Comparison of ENCODE assay signal across 8 mouse cellular contexts in genomic region chr12:76532926-76533376, GRCm38 (mm10). TPM values are rescaled to one million over a fixed set of nuclear protein-coding genes. Genes with fewer than 3 reads are reported as not detected.
DNase-seq lines count a peak whose midpoint lies in the region; ATAC-seq and TF ChIP-seq lines count a peak whose summit lies in the region.

No protein-coding gene starts in this region.

- no peak for TF ChIP-seq CTCF in CH12.LX (conservative IDR thresholded peaks at IDR 0.05 in 1 of 2, IDR thresholded peaks at IDR 0.05 in 1 of 2; ENCODE audit: low read depth in 2 of 2, low read length in 2 of 2)

- peak overlapping the region; percentile 91 for H3K27ac ChIP-seq in heart, embryonic 15.5 days
- H3K27ac ChIP-seq in CH12.LX (ENCODE audit: insufficient read depth, low read depth), result peak overlapping the region; percentile 90
- no peak overlapping the region for H3K27ac ChIP-seq in forebrain, embryonic 11.5 days (ENCODE audit: low read depth, low read length)
- H3K27ac ChIP-seq in liver, embryonic 13.5 days, result peak overlapping the region; percentile 34

- peaks cover 34% of the 10 kb centered on the region for H3K4me1 ChIP-seq in heart, embryonic 15.5 days (replicated peaks)
- H3K4me1 ChIP-seq in CH12.LX (ENCODE audit: control insufficient read depth in 1 of 2, insufficient read depth in 2 of 2), result peaks cover 16 to 50% of the 10 kb centered on the region in 2 experiments
- peaks cover 11% of the 10 kb centered on the region; the same call in 1 of the 2 replicates for H3K4me1 ChIP-seq in forebrain, embryonic 11.5 days (replicated peaks; ENCODE audit: control insufficient read depth, insufficient read depth, low read length)
- peaks cover 55% of the 10 kb centered on the region for H3K4me1 ChIP-seq in liver, embryonic 13.5 days (replicated peaks)

- intact Hi-C loops in heart, postnatal 10 days (cut with DNase I), result loop anchor here (2.0 kb wide), 1 partner anchor 14 kb away; no protein-coding TSS in a partner anchor

- no peak for TF ChIP-seq POLR2A in CH12.LX (IDR thresholded peaks at IDR 0.05; ENCODE audit: low read depth, low read length)

- ATAC-seq in heart, embryonic 15.5 days (replicated peaks; ENCODE audit: insufficient number of reproducible peaks, insufficient read depth, low FRiP score, low read depth), result no peak; the same call in 1 of the 2 replicates
- ATAC-seq in forebrain, embryonic 11.5 days (replicated peaks; ENCODE audit: low FRiP score), result no peak; the same call in 1 of the 2 replicates
- no peak for ATAC-seq in liver, embryonic 13.5 days (ENCODE audit: low read depth)

- H3K4me2 ChIP-seq in heart, embryonic 15.5 days, result peak overlapping the region; percentile 92
- H3K4me2 ChIP-seq in CH12.LX (ENCODE audit: insufficient read depth, low read depth, poor library complexity, severe bottlenecking), result peak overlapping the region; percentile 68
- peak overlapping the region; percentile 97 for H3K4me2 ChIP-seq in forebrain, embryonic 11.5 days (ENCODE audit: low read depth, low read length, severe bottlenecking)
- H3K4me2 ChIP-seq in liver, embryonic 13.5 days, result peak overlapping the region; percentile 64

- no peaks in the 10 kb centered on the region for H3K9me3 ChIP-seq in heart, embryonic 15.5 days (replicated peaks)
- no peaks in the 10 kb centered on the region for H3K9me3 ChIP-seq in CH12.LX (replicated peaks; ENCODE audit: low read length)
- no peaks in the 10 kb centered on the region for H3K9me3 ChIP-seq in forebrain, embryonic 11.5 days (ENCODE audit: control insufficient read depth, low read length)
- no peaks in the 10 kb centered on the region for H3K9me3 ChIP-seq in liver, embryonic 13.5 days (replicated peaks)

- TF ChIP-seq RAD21 in CH12.LX (IDR thresholded peaks at IDR 0.05; ENCODE audit: low read depth, low read length), result no peak

- H3K36me3 ChIP-seq in heart, embryonic 15.5 days, result no peaks in the 10 kb centered on the region
- no peaks in the 10 kb centered on the region for H3K36me3 ChIP-seq in CH12.LX (replicated peaks in 1 of 2; ENCODE audit: control insufficient read depth in 1 of 2, insufficient read depth in 1 of 2, low read length in 1 of 2)
- no peaks in the 10 kb centered on the region for H3K36me3 ChIP-seq in forebrain, embryonic 11.5 days (ENCODE audit: control insufficient read depth, insufficient read depth, low read length)
- no peaks in the 10 kb centered on the region for H3K36me3 ChIP-seq in liver, embryonic 13.5 days

- peak overlapping the region; percentile 85 for H3K4me3 ChIP-seq in heart, embryonic 15.5 days
- H3K4me3 ChIP-seq in CH12.LX (replicated peaks in 1 of 3; ENCODE audit: low read depth in 2 of 3, low read length in 2 of 3, poor library complexity in 1 of 3), result peak overlapping the region; percentile 51 to 64 (median 55)
- H3K4me3 ChIP-seq in forebrain, embryonic 11.5 days (ENCODE audit: low read depth, low read length), result peak overlapping the region; percentile 67
- peak overlapping the region; percentile 62 for H3K4me3 ChIP-seq in liver, embryonic 13.5 days (replicated peaks)

- no peak for TF ChIP-seq EP300 in CH12.LX (IDR thresholded peaks at IDR 0.05; ENCODE audit: low read length)

- peaks cover 6% of the 10 kb centered on the region for H3K27me3 ChIP-seq in heart, embryonic 15.5 days
- H3K27me3 ChIP-seq in CH12.LX (replicated peaks), result peaks cover 62% of the 10 kb centered on the region
- H3K27me3 ChIP-seq in forebrain, embryonic 11.5 days (ENCODE audit: control insufficient read depth, insufficient read depth, low read length), result peaks cover 49% of the 10 kb centered on the region
- H3K27me3 ChIP-seq in liver, embryonic 13.5 days, result peaks cover 97% of the 10 kb centered on the region

- under 1% methylated on average over 31 of the region's 31 CpGs for WGBS in heart, embryonic 15.5 days
- under 1% methylated on average over 31 of the region's 31 CpGs for WGBS in forebrain, embryonic 11.5 days
- under 1% methylated on average over 31 of the region's 31 CpGs for WGBS in liver, embryonic 13.5 days (ENCODE audit: insufficient replicate concordance)

- dilution Hi-C loops in CH12.LX (cut with MboI; ENCODE audit: extremely low pct_ligation_motif_present, extremely low pct_unique_long_range_greater_than_20kb, low sequenced_read_pairs), result no loop called here

- peak overlapping the region; percentile 85 for H3K9ac ChIP-seq in heart, embryonic 15.5 days
- peak overlapping the region; percentile 45 for H3K9ac ChIP-seq in CH12.LX (ENCODE audit: insufficient read depth, low read depth)
- peak overlapping the region; percentile 61 for H3K9ac ChIP-seq in forebrain, embryonic 11.5 days (ENCODE audit: low read length)
- H3K9ac ChIP-seq in liver, embryonic 13.5 days, result peak overlapping the region; percentile 70; the same call in 1 of the 2 replicates

- in situ Hi-C loops in CH12.LX (cut with MboI; ENCODE audit: low pct_ligation_motif_present, low pct_unique_long_range_greater_than_20kb, low sequenced_read_pairs), result no loop called here

- DNase-seq in heart, postnatal 10 days, result no peak
- DNase-seq in CH12.LX (ENCODE audit: extremely low read depth), result no peak
- no peak for DNase-seq in forebrain, embryonic 11.5 days (ENCODE audit: low spot score)
- peak; percentile 32 for DNase-seq in liver, embryonic 13.5 days
- DNase-seq in yolk sac, embryonic 10.5 days (ENCODE audit: low spot score), result no peak
- no peak for DNase-seq in left cerebral cortex, adult 8-10 months (ENCODE audit: low spot score in 2 of 2)
- DNase-seq in frontal cortex, postnatal 25 days (ENCODE audit: low spot score in 2 of 2), result no peak

- H3K79me2 ChIP-seq in CH12.LX (replicated peaks; ENCODE audit: control insufficient read depth, extremely low read depth, insufficient read depth, poor library complexity, severe bottlenecking), result peaks cover 4% of the 10 kb centered on the region; the same call in 1 of the 2 replicates

TF ChIP-seq in CH12.LX, 34 proteins besides CTCF, POLR2A, EP300 and RAD21 (continues in another document):
- TF ChIP-seq ZC3H11A (IDR thresholded peaks at IDR 0.05; ENCODE audit: low read depth, low read length), result no peak
- no peak for TF ChIP-seq RCOR1 (conservative IDR thresholded peaks at IDR 0.05; ENCODE audit: low read depth, low read length)
- no peak for TF ChIP-seq NRF1 (IDR thresholded peaks at IDR 0.05; ENCODE audit: low read depth, low read length)
- TF ChIP-seq MAZ (IDR thresholded peaks at IDR 0.05; ENCODE audit: low read depth, low read length), result 0 out of 2 replicates have a peak, but pooled peaks have one; percentile 35
- no peak for TF ChIP-seq SIN3A (IDR thresholded peaks at IDR 0.05; ENCODE audit: low read length)
- TF ChIP-seq HCFC1 (IDR thresholded peaks at IDR 0.05; ENCODE audit: low read depth, low read length), result no peak
- TF ChIP-seq USF1 (IDR thresholded peaks at IDR 0.05; ENCODE audit: low read depth, low read length), result peak; percentile 12; the same call in 1 of the 2 replicates
- TF ChIP-seq JUN (IDR thresholded peaks at IDR 0.05; ENCODE audit: insufficient read depth, low read depth, low read length), result no peak
- no peak for TF ChIP-seq POLR2AphosphoS2 (IDR thresholded peaks at IDR 0.05; ENCODE audit: low read depth, low read length)
- no peak for TF ChIP-seq CHD2 (IDR thresholded peaks at IDR 0.05; ENCODE audit: low read length)
- no peak for TF ChIP-seq ZKSCAN1 (IDR thresholded peaks at IDR 0.05; ENCODE audit: borderline replicate concordance, low read depth, low read length)
- TF ChIP-seq IRF4 (IDR thresholded peaks at IDR 0.05; ENCODE audit: low read depth, low read length), result no peak
- no peak for TF ChIP-seq TBP (conservative IDR thresholded peaks at IDR 0.05; ENCODE audit: low read depth, low read length)
- TF ChIP-seq E2F4 (IDR thresholded peaks at IDR 0.05; ENCODE audit: insufficient replicate concordance, low read depth, low read length), result no peak
- no peak for TF ChIP-seq BHLHE40 (IDR thresholded peaks at IDR 0.05; ENCODE audit: low read depth, low read length)
- TF ChIP-seq UBTF (IDR thresholded peaks at IDR 0.05; ENCODE audit: low read depth, low read length), result no peak
- TF ChIP-seq GABPA (IDR thresholded peaks at IDR 0.05; ENCODE audit: insufficient replicate concordance, low read depth, low read length), result no peak
- no peak for TF ChIP-seq TCF12 (IDR thresholded peaks at IDR 0.05; ENCODE audit: low read depth, low read length)
- TF ChIP-seq ELF1 (IDR thresholded peaks at IDR 0.05; ENCODE audit: low read depth, low read length), result no peak
- no peak for TF ChIP-seq SMC3 (IDR thresholded peaks at IDR 0.05; ENCODE audit: low read depth, low read length)
- TF ChIP-seq ETS1 (conservative IDR thresholded peaks at IDR 0.05; ENCODE audit: low read depth, low read length), result no peak; the same call in 1 of the 2 replicates
- TF ChIP-seq MEF2A (IDR thresholded peaks at IDR 0.05; ENCODE audit: borderline replicate concordance, low read depth, low read length), result no peak
- TF ChIP-seq CHD1 (IDR thresholded peaks at IDR 0.05; ENCODE audit: low read depth, low read length), result no peak
- no peak for TF ChIP-seq ZMIZ1 (IDR thresholded peaks at IDR 0.05; ENCODE audit: low read depth, low read length)
- peak; percentile 69; the same call in 1 of the 2 replicates for TF ChIP-seq MXI1 (IDR thresholded peaks at IDR 0.05; ENCODE audit: low read depth, low read length)
- no peak for TF ChIP-seq ZNF384 (IDR thresholded peaks at IDR 0.05; ENCODE audit: low read depth, low read length)
- TF ChIP-seq NELFE (IDR thresholded peaks at IDR 0.05; ENCODE audit: low read depth, low read length), result no peak
- TF ChIP-seq PAX5 (IDR thresholded peaks at IDR 0.05; ENCODE audit: low read length), result no peak
- TF ChIP-seq MAX (IDR thresholded peaks at IDR 0.05; ENCODE audit: low read length), result peak; percentile 79
- TF ChIP-seq MYC (IDR thresholded peaks at IDR 0.05; ENCODE audit: low read depth, low read length), result 0 out of 2 replicates have a peak, but pooled peaks have one; percentile 43
- TF ChIP-seq MAFK (IDR thresholded peaks at IDR 0.05; ENCODE audit: insufficient replicate concordance, low read length), result no peak
- no peak for TF ChIP-seq USF2 (conservative IDR thresholded peaks at IDR 0.05; ENCODE audit: low read depth, low read length)
- TF ChIP-seq JUND (conservative IDR thresholded peaks at IDR 0.05; ENCODE audit: low read depth, low read length), result no peak

RNA-seq across cellular contexts. Expression of gene Plekhg3, which starts 2.3 kb away (rescaled TPM):
- polyA plus RNA-seq in heart, embryonic 15.5 days (2015; fragmentation: Nextera tagmentation; extraction: Ambion mirVana), result 7.1 and 11.1 TPM in 2 replicates
- 10 to 100 TPM; 22.7 to 24.6 TPM for total RNA-seq in heart, postnatal 10 days (2021)
- 4.1 and 6.1 TPM in 2 replicates for total RNA-seq in CH12.LX (2012; rRNA removed)
- 0.04 and 0.16 TPM in 2 replicates for total RNA-seq in CH12.LX (2014; rRNA removed)
- 0.27 and 0.37 TPM in 2 replicates for polyA plus RNA-seq in CH12.LX (2012; ENCODE audit: insufficient read length, low read depth)
- polyA plus RNA-seq in forebrain, embryonic 11.5 days (2014; fragmentation: Nextera tagmentation; extraction: Ambion mirVana), result 1.0 and 1.3 TPM in 2 replicates
- polyA plus RNA-seq in liver, embryonic 13.5 days (2015; fragmentation: Nextera tagmentation; extraction: Ambion mirVana), result 1.7 and 1.9 TPM in 2 replicates
- total RNA-seq in left cerebral cortex, adult 8-10 months (2022), result 10 to 100 TPM; 16.2 to 20.2 (median 19.1) TPM
